Mouse (Mus musculus): ENCODE data around the gene Sbsn.

Sbsn gene

DNA sequence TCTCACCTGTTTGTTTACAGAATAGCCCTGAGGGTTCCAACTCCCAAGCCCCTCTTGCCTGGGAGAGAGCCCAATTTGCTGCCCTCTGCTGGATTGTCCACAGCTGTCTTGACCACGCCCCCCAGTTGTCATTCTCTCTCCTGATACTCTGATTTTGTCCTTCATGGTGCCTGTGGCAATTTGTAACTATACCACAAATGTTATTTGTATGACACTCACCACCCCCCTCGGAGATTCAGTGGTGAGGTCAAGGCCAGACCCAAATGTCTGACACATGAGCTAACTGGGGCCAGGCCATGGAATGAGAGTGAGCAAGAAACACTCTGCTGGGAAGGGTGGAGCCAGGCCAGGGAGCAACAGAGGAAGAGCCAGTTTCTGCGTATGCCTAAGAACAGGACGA is 7.6 kb downstream of the Sbsn start:
- no peak for DNase-seq

DNA sequence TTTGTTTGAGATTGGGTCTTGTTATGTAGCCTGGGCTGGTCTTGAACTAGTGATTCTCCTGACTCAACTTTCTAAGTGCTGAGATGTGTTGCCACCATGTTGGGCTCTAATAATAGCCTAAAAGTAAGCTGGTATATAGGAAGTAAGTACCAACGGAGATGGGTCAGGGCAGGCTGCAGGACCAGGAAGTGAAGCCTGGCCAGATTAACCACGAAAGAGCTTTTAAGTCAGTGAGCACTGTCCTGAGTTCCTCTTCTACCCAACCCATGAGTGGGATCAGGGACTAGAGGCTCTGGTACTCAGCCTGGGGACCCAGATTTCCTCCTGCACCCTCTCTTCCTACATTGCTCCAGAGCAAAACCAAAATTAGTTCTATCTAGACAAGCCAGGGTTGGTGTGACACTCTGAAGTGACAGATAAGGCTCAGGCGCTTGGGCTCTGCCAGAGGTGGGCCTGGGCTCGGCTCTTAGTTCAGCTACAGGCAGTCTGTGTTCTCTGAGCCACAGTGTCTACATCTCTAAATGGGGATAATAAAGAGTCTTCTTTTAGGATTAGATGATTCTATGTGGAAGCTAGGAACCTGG is 10.6 kb downstream of the Sbsn start:
- DNase-seq = no peak

DNA sequence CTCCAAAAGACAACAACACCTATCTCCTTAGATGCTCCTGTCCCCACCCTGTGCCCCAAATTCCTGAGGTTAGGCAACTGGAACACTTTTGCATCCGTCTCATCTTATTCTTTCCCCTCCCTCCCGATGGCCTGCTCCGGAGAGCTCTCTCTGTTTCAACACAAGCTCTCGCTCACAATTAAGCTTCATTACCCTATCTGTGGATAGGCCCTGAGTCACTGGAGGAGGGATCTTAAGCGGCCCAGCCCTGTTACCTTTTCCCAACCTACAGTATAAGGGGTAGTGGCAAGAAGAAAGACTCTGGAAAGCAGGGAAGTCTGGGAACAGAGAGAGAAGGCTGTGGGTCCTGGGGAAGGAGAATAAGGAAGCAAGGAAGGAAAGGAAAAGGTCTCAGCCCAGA is 12.2 kb downstream of the Sbsn start, which contains the start of gene Dmkn:
Gene Dmkn (plus strand): TSS at position 301 of the 400 bp plus-strand sequence.
- no peak for DNase-seq

DNA sequence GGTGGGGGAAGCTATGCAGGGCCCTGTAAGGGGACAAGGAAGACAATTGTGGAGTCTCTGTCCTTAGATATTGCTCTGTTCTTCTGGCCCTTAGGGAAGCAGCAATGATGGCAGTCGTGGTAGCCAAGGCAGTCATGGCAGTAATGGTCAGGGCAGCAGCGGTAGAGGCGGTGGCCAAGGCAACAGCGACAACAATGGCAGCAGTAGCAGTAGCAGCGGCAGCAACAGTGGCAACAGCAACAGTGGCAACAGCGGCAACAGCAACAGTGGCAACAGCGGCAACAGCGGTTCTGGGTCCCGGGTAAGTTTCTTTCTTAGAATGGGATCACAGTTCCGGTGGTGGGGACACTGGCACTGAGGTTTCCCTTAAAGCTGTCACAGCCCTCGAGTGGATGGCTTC is 13.9 kb downstream of the Sbsn start:
- DNase-seq = no peak

DNA sequence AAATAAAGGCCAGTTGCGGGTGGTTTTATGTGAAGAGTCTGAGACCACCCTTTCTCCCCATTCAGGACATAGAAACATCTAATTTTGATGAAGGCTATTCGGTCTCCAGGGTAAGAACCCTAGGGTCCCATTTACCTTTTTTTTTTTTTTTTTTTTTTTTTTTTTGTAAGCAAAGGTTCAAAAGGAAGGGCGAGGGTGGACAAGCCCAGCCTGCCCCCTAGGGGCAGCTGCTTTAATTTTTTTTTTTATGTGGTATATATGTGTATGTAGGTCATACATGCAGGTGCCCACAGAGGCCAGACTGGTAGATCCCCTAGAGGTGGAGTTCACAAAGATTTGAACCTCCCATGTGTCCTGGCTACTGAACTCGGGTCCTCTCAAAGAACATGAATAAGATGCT is 15.1 kb downstream of the Sbsn start:
- DNase-seq = no peak

DNA sequence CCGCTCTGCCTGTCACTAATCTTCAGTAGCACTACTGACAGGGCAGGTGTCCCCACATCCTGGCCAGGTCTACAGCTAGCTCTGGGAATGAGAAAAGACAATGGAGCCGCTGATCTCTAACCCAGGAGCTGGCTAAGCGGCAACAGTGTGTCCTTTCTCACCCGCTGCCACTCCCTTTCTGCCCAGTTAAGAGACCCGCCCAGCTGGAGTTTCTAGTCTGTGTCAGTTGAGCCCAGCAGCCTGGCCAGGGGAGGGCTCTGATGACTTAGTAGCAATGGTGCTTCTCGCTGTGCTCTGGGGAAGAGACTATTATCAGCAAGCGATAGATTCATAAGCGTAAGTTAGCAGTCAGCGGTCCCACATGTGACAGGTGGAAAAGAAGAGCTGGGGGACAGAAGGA is 18.0 kb downstream of the Sbsn start:
- DNase-seq = no peak

DNA sequence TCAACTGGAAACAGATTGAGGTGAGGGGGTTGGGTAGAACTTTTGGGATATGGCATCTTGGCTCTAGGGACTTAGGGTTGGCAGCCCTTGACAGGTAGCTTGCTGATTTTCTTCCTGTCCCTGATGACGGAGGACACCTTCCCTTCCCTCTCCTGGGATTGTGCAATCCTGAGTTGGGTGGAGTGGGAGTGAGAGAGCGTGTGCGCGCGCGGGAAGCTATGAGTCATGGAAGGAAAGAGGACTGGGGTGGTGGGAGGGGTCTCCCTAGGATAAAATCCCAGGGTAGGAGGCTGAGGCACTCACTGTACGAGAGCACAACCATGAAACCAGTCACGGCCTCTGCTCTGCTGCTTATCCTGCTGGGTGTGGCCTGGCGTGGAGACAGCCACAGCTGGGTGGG is 24.8 kb downstream of the Sbsn start:
- no peak for DNase-seq

DNA sequence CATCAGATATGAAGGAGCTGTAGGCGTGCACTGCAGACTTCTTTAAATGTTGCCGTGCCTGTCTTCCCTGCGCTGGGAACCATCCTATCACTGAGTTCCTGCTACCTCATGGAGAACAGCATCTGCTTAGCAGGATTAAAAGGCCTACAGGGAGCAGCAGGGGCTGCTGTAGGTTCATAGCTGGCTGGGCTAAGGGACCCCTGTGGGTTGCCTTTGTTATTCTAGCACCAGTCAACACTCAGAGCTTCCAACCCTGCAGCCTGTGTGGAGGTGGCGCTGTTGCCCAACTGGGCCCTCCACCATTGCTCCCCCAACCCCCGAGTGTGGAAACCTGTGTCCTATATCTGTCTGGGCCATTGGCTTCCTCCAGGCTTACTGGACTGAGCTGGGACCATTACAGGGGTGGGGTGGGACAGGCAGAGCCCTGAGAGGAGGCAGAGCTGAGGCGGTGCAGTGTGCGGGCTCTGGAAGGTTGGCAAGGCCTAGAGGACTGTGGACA is 25.9 kb downstream of the Sbsn start:
- no peak for DNase-seq

DNA sequence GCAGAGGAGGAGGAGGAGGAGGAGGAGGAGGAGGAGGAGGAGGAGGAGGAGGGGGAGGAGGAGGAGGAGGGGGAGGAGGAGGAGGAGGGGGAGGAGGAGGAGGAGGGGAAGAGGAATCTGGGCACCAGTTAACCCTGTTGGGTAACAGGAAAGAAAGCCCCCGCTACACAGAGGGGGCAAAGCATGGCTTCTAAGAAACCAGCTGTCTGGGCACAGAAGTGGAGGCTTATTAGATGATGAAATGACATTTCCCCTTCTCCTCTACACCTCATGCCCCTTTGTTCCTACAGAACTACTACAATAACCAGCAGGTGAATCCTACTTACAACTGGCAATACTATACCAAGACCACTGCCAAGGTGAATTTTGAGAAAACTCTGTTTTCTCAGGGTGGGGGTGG is 26.6 kb downstream of the Sbsn start:
- DNase-seq = no peak

DNA sequence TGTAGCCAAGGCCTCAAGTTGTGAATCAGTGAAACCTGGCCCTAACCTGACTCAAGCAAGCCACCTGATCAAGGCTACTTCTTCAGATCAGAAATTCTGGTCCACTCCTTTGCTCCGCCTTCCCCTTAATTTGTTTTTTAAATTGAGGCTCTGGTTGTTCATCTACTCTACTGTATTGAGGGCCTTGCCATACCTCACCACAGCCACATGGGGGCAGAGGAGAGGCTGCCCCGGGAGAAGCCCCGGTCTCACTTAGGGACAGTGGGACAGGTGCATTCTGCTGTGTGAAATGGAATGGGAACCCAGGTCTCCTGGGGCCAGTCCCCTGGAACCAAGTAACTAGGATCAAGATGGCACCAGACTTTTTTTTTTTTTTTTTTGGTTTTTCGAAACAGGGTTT is 30.5 kb downstream of the Sbsn start:
- no peak for DNase-seq

DNA sequence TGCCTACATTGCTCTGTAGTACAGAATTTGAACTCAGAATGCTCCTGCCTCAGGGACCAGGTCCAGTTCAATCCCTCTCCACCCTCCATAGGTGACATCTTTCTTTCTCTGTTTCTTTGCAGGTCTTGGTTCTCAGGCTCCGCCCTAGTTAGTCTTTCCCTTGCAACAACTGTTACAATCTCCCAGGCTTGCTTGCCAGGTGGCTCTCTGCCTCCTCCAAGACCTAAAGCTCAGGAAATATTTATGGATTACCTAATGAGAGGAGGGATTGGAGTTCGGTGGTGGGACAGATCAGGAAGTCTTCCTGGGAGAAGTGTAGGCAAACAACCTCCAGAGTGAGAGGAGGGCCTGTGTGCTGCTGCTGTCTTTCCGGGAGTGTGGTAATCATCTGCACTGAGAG is 31.4 kb downstream of the Sbsn start:
- no peak for DNase-seq

DNA sequence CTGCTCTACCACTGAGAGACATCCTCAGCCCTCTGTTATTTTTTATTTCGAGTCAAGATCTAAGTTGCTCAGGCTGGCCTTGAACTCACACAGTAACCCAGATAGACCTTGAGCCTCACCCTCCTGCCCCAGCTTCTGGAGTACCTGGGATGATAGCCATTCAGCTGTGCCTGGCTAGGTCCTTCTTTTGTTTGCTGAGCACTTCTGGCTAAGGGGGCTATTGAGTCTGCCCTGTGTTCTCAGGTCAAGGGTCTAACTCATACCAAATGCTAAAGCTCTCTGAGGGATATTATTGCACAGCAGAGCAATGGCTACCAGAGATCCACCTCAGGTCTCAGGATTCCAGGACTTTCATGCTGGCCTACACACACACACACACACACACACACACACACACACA is 33.9 kb downstream of the Sbsn start:
- DNase-seq = no peak

DNA sequence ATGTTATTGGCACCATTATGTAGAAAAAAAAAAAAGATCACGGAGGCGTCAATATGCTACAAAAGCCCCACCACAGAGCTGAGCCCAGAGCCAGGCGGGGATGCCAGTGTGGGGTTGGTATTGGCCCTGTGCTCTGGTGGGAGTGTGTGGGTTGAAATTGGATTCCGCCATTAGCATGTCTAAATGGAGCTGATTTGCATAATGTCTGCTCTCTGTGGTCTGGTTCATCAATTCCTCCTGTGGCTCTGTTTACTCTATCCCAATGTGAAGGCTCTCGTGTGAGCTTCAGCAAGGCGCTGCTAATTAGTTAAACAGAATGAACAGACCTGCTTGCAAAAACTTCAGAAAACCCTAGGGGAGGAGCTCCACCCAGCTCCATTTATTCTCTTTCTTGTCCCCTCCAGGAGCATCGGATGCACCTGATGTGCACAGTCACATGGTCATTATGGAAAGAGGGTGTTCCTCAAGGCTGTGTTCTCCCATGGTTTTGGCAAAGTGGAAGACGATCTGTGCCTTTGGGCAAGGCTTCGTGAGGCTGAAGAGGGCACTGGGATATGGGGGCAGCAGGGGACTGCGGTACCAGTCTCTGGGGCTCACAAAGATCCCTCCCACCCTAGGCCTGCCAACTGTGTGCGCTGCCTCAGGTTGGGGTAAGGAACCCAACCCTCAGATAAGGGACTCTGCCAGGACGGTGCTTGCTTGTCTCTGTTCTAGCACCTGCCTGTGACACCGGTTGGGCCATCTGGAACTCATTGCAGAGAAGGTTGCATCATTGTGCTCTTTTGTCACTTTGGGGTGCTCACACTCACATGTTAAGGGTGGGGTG is 34.7 kb downstream of the Sbsn start:
- DNase-seq = no peak

DNA sequence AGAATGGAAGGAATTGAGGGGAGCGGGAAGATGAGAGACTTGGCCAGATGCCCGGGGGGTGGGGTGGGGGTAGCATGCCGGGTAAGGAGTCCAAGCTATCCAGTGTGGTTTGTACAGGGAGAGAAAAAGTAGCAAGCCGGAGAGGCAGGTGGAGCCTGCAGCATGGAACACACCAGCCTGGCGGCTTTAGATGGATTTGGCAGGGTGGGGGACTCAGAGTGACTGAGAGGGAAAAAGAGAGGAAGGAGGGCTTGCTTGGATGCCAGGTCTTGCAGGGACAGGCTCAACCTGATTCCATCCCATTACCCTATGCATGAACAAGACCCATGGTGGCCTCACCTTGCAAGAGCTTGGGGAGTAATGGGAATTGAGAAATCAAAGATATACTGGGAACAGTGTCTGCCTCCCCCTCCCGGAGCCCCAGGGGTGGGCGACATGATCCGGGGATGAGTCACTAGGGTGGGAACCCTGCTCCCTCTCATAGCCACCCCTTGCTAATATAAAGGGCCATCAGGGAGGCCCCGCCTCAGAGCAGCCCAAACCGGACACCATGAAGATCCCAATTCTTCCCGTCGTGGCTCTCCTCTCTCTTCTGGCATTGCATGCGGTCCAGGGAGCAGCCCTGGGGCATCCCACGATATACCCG is 36.2 kb downstream of the Sbsn start, which contains the start of gene Krtdap:
Gene Krtdap (plus strand): TSS at position 520 of the 646 bp plus-strand sequence.
- DNase-seq = no peak

DNA sequence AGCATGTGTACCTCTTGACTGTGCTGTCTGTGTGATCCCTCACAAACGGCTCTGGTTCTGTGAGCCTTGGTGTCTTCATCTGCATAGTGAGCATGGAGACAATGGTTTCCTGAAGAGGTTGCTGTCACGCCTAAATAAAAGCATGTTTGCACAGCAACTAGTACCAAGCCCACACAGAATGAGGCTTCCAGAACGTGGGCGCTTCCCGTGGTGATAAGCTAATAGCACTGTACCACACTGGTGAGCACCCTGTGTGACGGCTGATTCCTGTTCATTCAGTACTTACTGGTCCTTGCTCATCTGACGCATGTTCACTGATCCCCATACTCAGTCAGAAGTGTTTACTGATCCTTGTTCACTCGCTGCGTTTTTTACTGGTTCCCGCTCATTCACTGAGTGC is 38.9 kb downstream of the Sbsn start:
- no peak for DNase-seq

DNA sequence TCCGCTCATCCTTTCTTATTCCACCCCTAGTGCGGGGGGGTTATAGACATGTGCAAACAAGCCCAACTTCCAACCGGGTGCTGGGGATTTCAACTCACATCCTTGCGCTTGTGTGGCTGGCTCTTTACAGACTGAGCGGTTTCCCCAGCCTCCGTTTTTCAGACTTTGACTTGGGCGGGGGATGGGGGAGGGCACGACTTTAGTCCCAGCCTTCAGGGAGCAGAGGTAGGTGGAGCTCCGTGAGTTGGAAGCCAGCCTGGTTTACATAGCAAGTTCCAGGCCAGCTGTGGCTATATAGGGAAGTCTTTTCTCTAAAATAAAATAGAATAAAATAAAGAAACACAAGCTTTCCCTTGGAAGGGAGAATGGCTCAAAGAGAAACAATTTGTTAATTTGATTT is 40.6 kb downstream of the Sbsn start:
- DNase-seq = no peak

DNA sequence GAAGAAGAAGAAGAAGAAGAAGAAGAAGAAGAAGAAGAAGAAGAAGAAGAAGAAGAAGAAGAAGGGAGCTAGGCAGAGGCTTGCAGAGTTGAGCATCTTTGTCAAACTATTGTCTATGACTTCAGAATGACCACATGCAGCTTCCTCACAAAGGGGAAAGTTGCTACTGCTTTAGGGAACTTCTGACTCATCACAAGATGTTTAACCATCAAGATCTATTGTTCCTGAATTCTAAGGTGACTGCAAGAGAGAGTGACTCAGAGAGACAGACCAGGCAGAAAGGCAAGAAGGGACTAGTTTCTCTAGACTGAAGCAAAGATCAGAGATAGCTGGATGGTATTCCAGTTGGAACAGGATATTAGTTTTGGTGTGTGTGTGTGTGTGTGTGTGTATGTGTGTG is 43.6 kb downstream of the Sbsn start:
- DNase-seq = no peak

DNA sequence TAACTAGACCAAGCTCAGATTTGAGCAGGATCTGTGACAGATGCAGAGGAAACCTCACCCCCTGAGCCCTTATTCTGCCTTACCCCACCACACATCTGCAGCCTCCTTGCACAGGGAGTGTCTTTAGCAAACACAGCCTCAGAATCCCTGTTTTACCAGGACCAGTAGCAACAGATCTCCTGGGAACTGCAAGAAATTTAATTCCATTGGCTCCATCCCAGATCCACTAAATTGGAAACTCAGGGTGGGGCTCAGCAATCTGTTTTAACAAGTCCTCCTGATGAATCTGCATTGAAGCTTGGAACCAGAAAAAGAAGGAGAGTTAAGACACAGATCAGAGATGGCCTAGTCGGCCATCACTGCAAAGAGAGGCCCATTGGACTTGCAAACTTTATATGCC is 45.5 kb downstream of the Sbsn start:
- DNase-seq = no peak

DNA sequence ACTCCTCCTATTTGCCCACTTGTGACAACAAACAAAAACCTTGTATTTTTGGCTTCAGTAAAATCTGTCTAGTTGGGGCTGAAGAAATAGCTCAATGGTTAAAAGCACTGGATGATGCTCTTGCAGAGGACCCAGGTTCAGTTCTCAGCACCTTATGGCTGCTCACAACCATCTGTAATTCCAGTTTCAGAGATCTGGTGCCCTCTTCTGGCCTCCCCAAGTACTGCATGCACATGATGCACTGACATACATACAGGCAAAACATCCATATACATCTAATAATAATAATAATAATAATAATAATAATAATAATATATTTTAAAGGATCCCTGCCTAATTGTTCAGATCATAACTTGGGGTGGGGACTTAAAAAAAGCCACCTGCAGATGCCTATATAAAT is 49.4 kb downstream of the Sbsn start:
- DNase-seq = no peak

DNA sequence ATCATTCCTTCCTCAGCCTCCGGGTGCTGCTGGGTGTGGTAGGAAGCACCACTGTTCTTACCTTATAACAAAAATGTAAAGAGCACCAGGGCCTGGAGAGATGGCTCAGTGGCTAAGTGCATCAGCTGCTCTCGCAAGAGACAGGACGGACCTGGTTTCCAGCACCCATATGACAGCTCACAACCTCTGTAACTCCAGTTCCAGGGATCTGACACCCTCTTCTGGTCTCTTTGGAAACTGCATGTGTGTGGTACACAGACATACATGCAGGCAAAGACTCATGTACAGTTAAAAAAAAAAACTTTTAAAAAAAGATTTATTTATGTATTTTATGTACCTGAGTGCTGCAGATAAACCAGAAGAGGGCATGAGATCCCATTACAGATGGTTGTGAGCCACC is 52.0 kb downstream of the Sbsn start:
- no peak for DNase-seq

DNA sequence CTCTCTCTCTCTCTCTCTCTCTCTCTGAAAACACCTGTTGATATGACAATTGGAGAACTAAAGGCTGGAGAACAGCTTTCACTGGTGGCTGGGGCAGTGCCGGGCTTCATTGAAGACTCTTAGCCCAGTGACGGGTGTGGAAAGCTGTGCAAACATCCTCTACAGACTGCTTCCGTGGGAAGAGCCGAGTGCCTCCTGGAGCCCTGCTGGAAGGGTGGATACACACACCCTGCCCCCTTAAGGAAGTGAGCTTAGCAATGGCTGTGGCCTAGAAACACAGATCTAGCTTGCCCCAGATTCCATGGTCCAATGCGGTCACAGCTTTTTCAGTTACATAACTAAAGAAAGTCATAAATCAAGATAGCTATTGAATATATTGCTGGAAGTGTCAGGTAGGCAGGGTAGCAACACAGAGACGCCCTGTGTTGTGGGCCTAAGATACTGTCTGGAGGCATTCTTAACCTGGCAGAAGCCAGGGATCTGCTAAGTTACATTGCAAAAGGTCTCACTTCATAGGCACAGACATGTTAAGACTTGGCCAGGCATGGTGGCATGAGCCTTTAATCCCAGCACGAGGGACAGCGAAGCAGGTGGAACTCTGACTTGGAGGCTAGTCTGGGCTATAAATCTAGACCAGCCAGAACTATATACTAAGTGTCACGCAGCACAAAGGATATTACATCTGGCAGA is 52.9 kb downstream of the Sbsn start:
- DNase-seq = no peak
